Mouse (Mus musculus) cortical plate, adult 2 months (tissue): ENCODE measurements at regions not wholly inside any gene's neighbourhood (a gene's known extent, or its start where the extent isn't known, plus 50 kb on each side); places are given as distances from the start of the nearest gene placed in this dataset.

Experiments used
- H3K27ac ChIP-seq: fragments of 200-500 bp; 2 replicates; pipeline ENCODE4 v1.5.1; 2012; ENCODE audit warnings: low read length, control low read depth, inconsistent platforms; ENCODE audit not compliant: insufficient read depth
- H3K4me1 ChIP-seq: fragments of 200-500 bp; 2 replicates; pipeline ENCODE4 v1.6.1; 2011; ENCODE audit warnings: low read length; ENCODE audit not compliant: control insufficient read depth, insufficient read depth
- H3K4me3 ChIP-seq: fragments of 200-500 bp; 2 replicates; pipeline ENCODE4 v1.5.1; 2011; ENCODE audit warnings: mild to moderate bottlenecking, low read length, control low read depth; ENCODE audit not compliant: insufficient read depth
- CTCF ChIP-seq: fragments of 200-500 bp; IDR thresholded peaks from 2 replicates; pipeline ENCODE4 v1.5.1; 2011; ENCODE audit warnings: mild to moderate bottlenecking, control low read depth, low read length; ENCODE audit not compliant: insufficient read depth; ENCODE audit errors: extremely low read depth
- POLR2A ChIP-seq: fragments of 200-500 bp; IDR thresholded peaks from 2 replicates; pipeline ENCODE4 v1.6.1; 2011; ENCODE audit warnings: mild to moderate bottlenecking, low read length, control low read depth; ENCODE audit not compliant: insufficient read depth; ENCODE audit errors: extremely low read depth

GRCm38 (mm10) chr14:25325887-25326286 lies 133.1 kb upstream of the Zmiz1 start:
- no peak for TF ChIP-seq POLR2A
- TF ChIP-seq CTCF: no peak
- H3K4me1 ChIP-seq: no peaks in the 10 kb centered on the region; the same call in 1 of the 2 replicates
- H3K27ac ChIP-seq: no peak overlapping the region
- no peak overlapping the region for H3K4me3 ChIP-seq

GRCm38 (mm10) chr14:25328230-25328629 lies 130.8 kb upstream of the Zmiz1 start:
- TF ChIP-seq CTCF: no peak
- no peak for TF ChIP-seq POLR2A
- Histone ChIP-seq H3K27ac (no peak overlapping the region), H3K4me1 (no peaks in the 10 kb centered on the region; the same call in 1 of the 2 replicates)

GRCm38 (mm10) chr14:25334186-25334585 lies 124.8 kb upstream of the Zmiz1 start:
- TF ChIP-seq CTCF (no peak), POLR2A (no peak)
- no peak overlapping the region for H3K27ac ChIP-seq
- no peaks in the 10 kb centered on the region for H3K4me1 ChIP-seq
- no peak overlapping the region for H3K4me3 ChIP-seq

More at GRCm38 (mm10) chr14:25328230-25328629, 130.8 kb upstream of the Zmiz1 start:
- no peak overlapping the region for H3K4me3 ChIP-seq

GRCm38 (mm10) chr14:25336875-25337274 lies 122.1 kb upstream of the Zmiz1 start:
- Histone ChIP-seq H3K27ac (no peak overlapping the region), H3K4me3 (no peak overlapping the region)
- no peak for TF ChIP-seq POLR2A
- no peak for TF ChIP-seq CTCF

GRCm38 (mm10) chr14:25338404-25339051 lies 120.5 kb upstream of the Zmiz1 start:
- H3K4me3 ChIP-seq: no peak overlapping the region
- no peaks in the 10 kb centered on the region for H3K4me1 ChIP-seq
- no peak for TF ChIP-seq CTCF
- TF ChIP-seq POLR2A: no peak
- no peak overlapping the region for H3K27ac ChIP-seq

More at GRCm38 (mm10) chr14:25336875-25337274, 122.1 kb upstream of the Zmiz1 start:
- no peaks in the 10 kb centered on the region for H3K4me1 ChIP-seq

GRCm38 (mm10) chr14:25340845-25341244 lies 118.1 kb upstream of the Zmiz1 start:
- Histone ChIP-seq H3K4me1 (no peaks in the 10 kb centered on the region), H3K27ac (no peak overlapping the region), H3K4me3 (no peak overlapping the region)
- TF ChIP-seq CTCF (no peak), POLR2A (no peak)

GRCm38 (mm10) chr14:25341848-25342427 lies 117.0 kb upstream of the Zmiz1 start:
- Histone ChIP-seq H3K27ac (no peak overlapping the region), H3K4me1 (peaks cover 1% of the 10 kb centered on the region; the same call in 1 of the 2 replicates), H3K4me3 (no peak overlapping the region)
- TF ChIP-seq POLR2A (no peak), CTCF (no peak)

- Histone ChIP-seq H3K4me1 (peaks cover 2% of the 10 kb centered on the region; the same call in 1 of the 2 replicates), H3K4me3 (no peak overlapping the region), H3K27ac (no peak overlapping the region)
- TF ChIP-seq POLR2A: no peak
- no peak for TF ChIP-seq CTCF
Observed at GRCm38 (mm10) chr14:25342865-25343565, 116.0 kb upstream of the Zmiz1 start.

GRCm38 (mm10) chr14:25345995-25346394 lies 113.0 kb upstream of the Zmiz1 start:
- no peak for TF ChIP-seq CTCF
- TF ChIP-seq POLR2A: no peak
- Histone ChIP-seq H3K27ac (no peak overlapping the region), H3K4me3 (no peak overlapping the region), H3K4me1 (peaks cover 4% of the 10 kb centered on the region)
